In genomic region chr19:45660503-45660790, GRCm38 (mm10) we compare ENCODE assay signal across 8 mouse cellular contexts. TPM values are rescaled to one million over a fixed set of nuclear protein-coding genes. Genes with fewer than 3 reads are reported as not detected.
DNase-seq lines count a peak whose midpoint lies in the region; ATAC-seq and TF ChIP-seq lines count a peak whose summit lies in the region.

No protein-coding gene starts in this region.

- TF ChIP-seq POLR2A in heart, adult 2 months (IDR thresholded peaks at IDR 0.05; ENCODE audit: insufficient read depth, low read depth, low read length), result no peak

- DNase-seq in heart, adult 2 months, result no peak
- no peak for DNase-seq in heart, adult 11 months
- peak; percentile 72 to 73 for DNase-seq in spleen, postnatal 36 days (ENCODE audit: low spot score in 2 of 2)
- DNase-seq in spleen, postnatal 14 days (ENCODE audit: low spot score in 2 of 2), result no peak
- no peak for DNase-seq in heart, postnatal 0 days (ENCODE audit: low spot score)
- no peak for DNase-seq in frontal cortex, postnatal 10 days (ENCODE audit: low spot score in 2 of 2)
- DNase-seq in thymus, postnatal 10 days (ENCODE audit: low spot score in 2 of 2), result no peak

- ATAC-seq in heart, postnatal 0 days (ENCODE audit: insufficient read depth, low read depth), result no peak
- ATAC-seq in megakaryocyte, adult 5-6 weeks (ENCODE audit: poor library complexity, severe bottlenecking), result peak; percentile 89

- no peaks in the 10 kb centered on the region for H3K9me3 ChIP-seq in heart, postnatal 0 days (replicated peaks; ENCODE audit: control insufficient read depth, low read length)

- H3K4me3 ChIP-seq in heart, adult 2 months, result peak overlapping the region; percentile 84
- peak overlapping the region; percentile 95 for H3K4me3 ChIP-seq in heart, postnatal 0 days (ENCODE audit: low read depth, low read length)

- peak overlapping the region; percentile 93 for H3K27ac ChIP-seq in heart, adult 2 months
- peak overlapping the region; percentile 99 for H3K27ac ChIP-seq in heart, postnatal 0 days (ENCODE audit: low read depth)

- H3K9ac ChIP-seq in heart, adult 2 months (ENCODE audit: low read depth, low read length), result peak overlapping the region; percentile 93
- H3K9ac ChIP-seq in heart, postnatal 0 days (replicated peaks; ENCODE audit: low read depth, low read length), result peak overlapping the region; percentile 99

- intact Hi-C loops in heart, adult 2 months (cut with DNase I), result no loop called here

- no peak for TF ChIP-seq CTCF in heart, adult 2 months (IDR thresholded peaks at IDR 0.05)
- TF ChIP-seq CTCF in heart, postnatal 0 days (IDR thresholded peaks at IDR 0.05; ENCODE audit: low read depth), result no peak

- peaks cover 8% of the 10 kb centered on the region for H3K36me3 ChIP-seq in heart, adult 2 months (ENCODE audit: control insufficient read depth, insufficient read depth, low read length)
- H3K36me3 ChIP-seq in heart, postnatal 0 days (replicated peaks; ENCODE audit: control insufficient read depth, insufficient read depth, low read length), result no peaks in the 10 kb centered on the region

- peaks cover 3% of the 10 kb centered on the region; the same call in 1 of the 2 replicates for H3K79me2 ChIP-seq in heart, adult 2 months (replicated peaks; ENCODE audit: control insufficient read depth, insufficient read depth, low read length)

- H3K4me1 ChIP-seq in heart, adult 2 months (ENCODE audit: control insufficient read depth, insufficient read depth, low read length), result peaks cover 9% of the 10 kb centered on the region
- peaks cover 21% of the 10 kb centered on the region for H3K4me1 ChIP-seq in heart, postnatal 0 days (ENCODE audit: control insufficient read depth, insufficient read depth)

- TF ChIP-seq EP300 in heart, adult 2 months (IDR thresholded peaks at IDR 0.05; ENCODE audit: insufficient read depth, low read depth, low read length), result no peak
- TF ChIP-seq EP300 in heart, postnatal 0 days (IDR thresholded peaks at IDR 0.05; ENCODE audit: low read depth), result no peak

- H3K4me2 ChIP-seq in heart, postnatal 0 days (ENCODE audit: low read depth, low read length), result peak overlapping the region; percentile 75

- WGBS in heart, adult 2 months, result 15% methylated on average over 18 of the region's 18 CpGs
- WGBS in heart, postnatal 0 days, result 17% methylated on average over 18 of the region's 18 CpGs

- H3K27me3 ChIP-seq in heart, adult 2 months (ENCODE audit: control insufficient read depth, insufficient read depth, low read length), result no peaks in the 10 kb centered on the region
- H3K27me3 ChIP-seq in heart, postnatal 0 days (ENCODE audit: control insufficient read depth, insufficient read depth, low read length), result no peaks in the 10 kb centered on the region

RNA-seq across cellular contexts. Expression of gene Fbxw4, which starts 0.3 kb away (rescaled TPM):
- 10 to 100 TPM; 28.1 to 31.2 TPM for total RNA-seq in heart, adult 2 months (2021)
- polyA plus RNA-seq in heart, adult 2 months (2012; rRNA removed), result 61.5 and 73.0 TPM in 2 replicates
- total RNA-seq in heart, postnatal 0 days (2014; rRNA removed; ENCODE audit: low replicate concordance), result 43.7 and 53.1 TPM in 2 replicates
- polyA plus RNA-seq in heart, postnatal 0 days (2015; fragmentation: Nextera tagmentation; extraction: Ambion mirVana), result 3.0 and 3.6 TPM in 2 replicates
- total RNA-seq in megakaryocyte, adult 5-6 weeks (2015), result 40.2 and 41.0 TPM in 2 replicates
- total RNA-seq in megakaryocyte, adult 5-6 weeks (2017), result 58.0 and 58.1 TPM in 2 replicates

Comparison
In these comparisons a context has a peak if more than half of its experiments do, and no peak if none do; other contexts are left out.
1. DNase-seq: peak in spleen, postnatal 36 days (2 of 2); none in heart, adult 2 months (0 of 2), heart, adult 11 months (single experiment), spleen, postnatal 14 days (0 of 2), heart, postnatal 0 days (single experiment), frontal cortex, postnatal 10 days (0 of 2) and thymus, postnatal 10 days (0 of 2).